Mouse (Mus musculus) heart, embryonic 16.5 days (tissue): ENCODE measurements around the gene Pdlim3. TPM values are rescaled to one million over a fixed set of nuclear protein-coding genes. Genes with fewer than 3 reads are reported as not detected.

ENCODE experiments used
- ATAC-seq: fragments of 200-750 bp; cut with Nextera tagmentation; replicated peaks from 2 replicates; pipeline ENCODE4 v1.8.0; 2017; ENCODE audit warnings: moderate number of reproducible peaks; ENCODE audit not compliant: insufficient read depth, low FRiP score; ENCODE audit errors: extremely low read depth
- H3K27ac ChIP-seq: fragments of 300-500 bp; sonication (generic); 2 replicates; pipeline ENCODE4 v1.5.1; 2014; ENCODE audit warnings: mild to moderate bottlenecking, low read length, control low read depth, moderate library complexity
- H3K27me3 ChIP-seq: fragments of 300-500 bp; sonication (generic); 2 replicates; pipeline ENCODE4 v1.6.1; 2014; ENCODE audit warnings: low read length, mixed read lengths; ENCODE audit not compliant: control insufficient read depth, insufficient read depth
- H3K36me3 ChIP-seq: fragments of 300-500 bp; sonication (generic); 2 replicates; pipeline ENCODE4 v1.6.1; 2014; ENCODE audit not compliant: control insufficient read depth, insufficient read depth
- H3K4me1 ChIP-seq: fragments of 300-500 bp; sonication (generic); 2 replicates; pipeline ENCODE4 v1.6.1; 2014; ENCODE audit warnings: low read length, mixed read lengths; ENCODE audit not compliant: control insufficient read depth, insufficient read depth
- H3K4me2 ChIP-seq: fragments of 300-500 bp; sonication (generic); 2 replicates; pipeline ENCODE4 v1.6.1; 2014; ENCODE audit warnings: low read depth, mild to moderate bottlenecking, control low read depth, low read length
- H3K4me3 ChIP-seq: fragments of 300-500 bp; sonication (generic); 2 replicates; pipeline ENCODE4 v1.5.1; 2014; ENCODE audit warnings: mild to moderate bottlenecking, control low read depth, low read length
- H3K9ac ChIP-seq: fragments of 300-500 bp; sonication (generic); 2 replicates; pipeline ENCODE4 v1.6.1; 2014; ENCODE audit warnings: low read length, control low read depth
- H3K9me3 ChIP-seq: fragments of 300-500 bp; sonication (generic); replicated peaks from 2 replicates; pipeline ENCODE4 v1.6.1; 2016; ENCODE audit warnings: low read length; ENCODE audit not compliant: control insufficient read depth
- WGBS: fragments of 180-500 bp; shearing (Covaris S2); extraction: QIAGEN DNeasy Blood & Tissue Kit; methylation state at CpG from one replicate; pipeline ENCODE4 v1.1.7; 2014; 5-methylcytosine and 5-hydroxymethylcytosine counted together
- polyA plus RNA-seq: library from polyadenylated mRNA; unstranded; fragments of >200 nt; fragmentation: Nextera tagmentation; extraction: Ambion mirVana; gene quantifications from 2 replicates; pipeline ENCODE4 v1.2.1, GENCODE M21; 2015

Pdlim3 gene
- polyA plus RNA-seq, 1 experiment from 2014 or later = 148 TPM

DNA sequence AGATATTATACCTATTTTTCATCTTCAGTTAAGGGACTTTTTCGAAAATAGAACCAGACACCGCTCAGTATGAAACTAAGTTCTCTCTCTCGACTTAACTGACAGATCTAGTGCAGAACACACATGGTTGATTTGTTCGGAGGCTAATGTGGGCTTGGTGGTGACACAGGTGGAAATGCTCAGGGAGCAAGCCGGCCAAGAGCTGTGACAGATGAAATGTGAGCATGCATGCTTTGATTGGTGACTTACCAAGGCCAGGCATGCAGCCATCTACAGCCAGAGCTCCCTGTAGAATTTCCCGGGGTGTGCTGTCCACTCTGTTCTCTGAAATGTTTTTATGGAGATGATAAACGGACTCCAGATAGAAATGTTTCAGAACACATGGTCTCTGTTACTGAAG, 13.2 kb upstream of the Pdlim3 start:
- Histone ChIP-seq H3K4me3 (no peak overlapping the region), H3K27me3 (no peaks in the 10 kb centered on the region), H3K9me3 (no peaks in the 10 kb centered on the region), H3K27ac (peak overlapping the region; percentile 66), H3K9ac (no peak overlapping the region), H3K4me2 (peak overlapping the region; percentile 23; the same call in 1 of the 2 replicates), H3K4me1 (peaks cover 15% of the 10 kb centered on the region), H3K36me3 (no peaks in the 10 kb centered on the region)
- ATAC-seq = peak; percentile 56; the same call in 1 of the 2 replicates
- WGBS = 40% methylated on average over 7 of the region's 7 CpGs

DNA sequence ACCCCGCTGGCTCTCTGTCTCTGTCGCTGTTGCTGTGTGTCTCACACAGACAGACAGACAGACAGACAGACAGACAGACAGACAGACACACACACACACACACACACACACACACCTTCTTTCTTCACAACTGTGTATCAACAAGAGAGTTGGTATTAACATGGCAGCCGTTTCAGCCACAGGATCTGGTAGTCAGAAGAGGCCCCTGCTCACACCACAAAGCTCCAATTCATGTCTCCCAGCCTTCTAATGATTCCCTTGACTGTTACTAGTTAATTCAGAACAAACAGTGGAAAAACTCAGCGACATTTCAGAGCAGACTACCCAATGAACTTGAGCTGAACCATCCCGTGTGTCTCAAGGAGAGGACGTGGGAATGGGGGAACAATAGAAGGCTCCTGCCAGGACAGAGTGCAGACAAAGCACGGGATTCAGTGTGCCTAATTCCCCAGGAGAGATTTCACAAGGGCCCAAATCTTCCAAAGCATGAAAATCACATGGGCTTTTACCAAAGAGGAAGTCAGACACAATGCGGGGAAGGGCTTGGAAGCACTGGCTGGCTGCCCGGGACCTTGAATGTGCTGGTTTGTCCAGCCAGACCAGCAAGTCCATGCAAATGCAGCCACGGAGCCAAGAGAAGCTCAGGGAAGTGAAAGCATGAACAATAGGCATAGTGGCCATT, 10.2 kb upstream of the Pdlim3 start:
- H3K36me3 ChIP-seq = no peaks in the 10 kb centered on the region
- WGBS = 34% methylated on average over 10 of the region's 10 CpGs
- 0 out of 2 replicates have a peak, but pooled peaks cover 1% of the 10 kb centered on the region for H3K9me3 ChIP-seq
- peak overlapping the region; percentile 90 for H3K27ac ChIP-seq
- peak overlapping the region; percentile 11 for H3K4me2 ChIP-seq
- ATAC-seq = peak; percentile 86
- peaks cover 15% of the 10 kb centered on the region for H3K4me1 ChIP-seq
- H3K9ac ChIP-seq = peak overlapping the region; percentile 7; the same call in 1 of the 2 replicates
- no peaks in the 10 kb centered on the region for H3K27me3 ChIP-seq
- H3K4me3 ChIP-seq = no peak overlapping the region

DNA sequence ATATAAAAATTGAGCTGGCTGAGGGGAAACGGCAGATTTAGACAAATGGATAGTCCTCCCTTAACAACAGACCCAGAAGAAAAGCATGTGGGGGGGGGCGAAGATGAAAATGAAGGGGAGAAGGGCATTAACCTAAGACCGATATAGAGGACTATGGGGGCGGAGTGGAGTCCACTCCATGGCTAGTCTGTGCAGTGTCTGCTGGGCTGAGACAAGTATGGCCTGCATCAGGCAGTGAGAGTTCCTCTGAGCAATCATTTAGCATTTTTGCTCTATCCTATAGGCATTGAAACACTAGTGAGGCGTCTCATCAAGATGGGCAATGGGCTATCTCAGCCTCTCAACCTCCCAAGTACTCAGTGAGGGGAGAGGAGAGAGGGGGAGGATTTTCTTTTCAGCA, 8.9 kb upstream of the Pdlim3 start:
- Histone ChIP-seq H3K36me3 (no peaks in the 10 kb centered on the region), H3K9ac (no peak overlapping the region), H3K4me3 (no peak overlapping the region), H3K9me3 (0 out of 2 replicates have a peak, but pooled peaks cover 2% of the 10 kb centered on the region), H3K4me2 (no peak overlapping the region), H3K4me1 (peaks cover 15% of the 10 kb centered on the region), H3K27me3 (no peaks in the 10 kb centered on the region), H3K27ac (no peak overlapping the region)
- no peak for ATAC-seq
- WGBS = 90% methylated on average over 5 of the region's 5 CpGs

DNA sequence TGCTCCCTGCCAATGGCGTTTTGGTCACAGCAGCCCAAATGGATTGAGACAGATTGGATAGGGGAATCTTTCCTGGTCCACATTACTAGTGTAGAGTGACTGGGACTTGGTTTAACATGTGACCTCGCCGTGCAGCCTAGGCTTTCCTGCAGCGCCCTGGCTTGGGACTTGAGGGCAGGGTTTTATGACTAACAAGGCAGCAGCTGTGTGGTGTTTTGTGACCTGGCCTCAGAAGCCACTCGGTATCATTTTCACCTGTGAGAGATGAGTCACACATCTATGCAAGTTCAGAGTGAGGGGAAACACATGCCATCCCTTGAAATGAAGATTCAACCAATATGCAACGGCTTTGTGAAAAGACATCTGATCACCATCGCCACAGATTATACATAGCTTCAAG, 7.6 kb upstream of the Pdlim3 start:
- Histone ChIP-seq H3K4me3 (no peak overlapping the region), H3K27me3 (no peaks in the 10 kb centered on the region), H3K4me2 (no peak overlapping the region), H3K36me3 (no peaks in the 10 kb centered on the region), H3K4me1 (peaks cover 8% of the 10 kb centered on the region), H3K27ac (no peak overlapping the region), H3K9ac (no peak overlapping the region), H3K9me3 (0 out of 2 replicates have a peak, but pooled peaks cover 2% of the 10 kb centered on the region)
- no peak for ATAC-seq
- 89% methylated on average over 7 of the region's 7 CpGs for WGBS

DNA sequence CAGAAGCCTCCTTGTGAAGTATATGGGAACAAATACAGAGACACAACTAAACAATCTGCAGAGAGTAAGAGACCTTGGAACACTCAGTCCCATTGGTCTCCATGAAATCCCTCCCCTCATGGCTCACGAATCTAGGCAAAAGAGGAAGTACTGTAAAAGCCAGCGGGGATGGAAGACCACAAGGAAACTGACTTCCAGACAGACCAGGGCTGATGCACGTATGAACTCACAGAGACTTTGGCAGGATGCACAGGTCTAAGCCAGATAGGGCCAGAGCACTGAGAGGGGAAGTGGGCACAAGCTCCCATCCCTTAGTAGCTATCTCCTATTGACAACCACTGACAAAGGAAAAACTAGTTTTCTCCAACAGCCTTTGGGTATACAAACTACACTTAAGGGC, 4.8 kb upstream of the Pdlim3 start:
- H3K27ac ChIP-seq = no peak overlapping the region
- 75% methylated on average over 3 of the region's 3 CpGs for WGBS

DNA sequence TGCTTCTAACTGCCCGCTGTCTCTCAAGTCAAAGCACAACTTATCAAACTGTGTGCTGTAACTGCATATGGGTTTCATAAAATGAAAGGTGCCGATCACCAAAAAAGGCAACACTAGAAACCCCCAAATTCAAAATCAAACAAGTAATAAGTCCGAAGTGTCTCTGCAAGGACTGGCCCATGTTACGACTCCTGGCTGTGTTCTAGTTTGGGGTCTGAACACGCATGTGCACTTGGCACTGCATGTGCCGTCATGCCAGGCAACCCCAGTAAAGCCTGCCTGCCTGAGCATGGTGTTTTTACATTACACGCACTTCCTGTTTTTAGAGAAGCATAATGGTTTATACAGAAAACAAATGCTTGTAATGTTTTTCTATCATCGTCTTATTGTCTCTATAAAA, 3.5 kb upstream of the Pdlim3 start:
- peaks cover 8% of the 10 kb centered on the region for H3K4me1 ChIP-seq
- H3K9me3 ChIP-seq = 0 out of 2 replicates have a peak, but pooled peaks cover 2% of the 10 kb centered on the region
- H3K27me3 ChIP-seq = no peaks in the 10 kb centered on the region; the same call in 1 of the 2 replicates
- H3K9ac ChIP-seq = no peak overlapping the region
- no peak overlapping the region for H3K4me3 ChIP-seq
- WGBS = 88% methylated on average over 8 of the region's 8 CpGs
- ATAC-seq = no peak
- H3K4me2 ChIP-seq = no peak overlapping the region
- H3K27ac ChIP-seq = no peak overlapping the region
- no peaks in the 10 kb centered on the region for H3K36me3 ChIP-seq

More for the DNA sequence above, 4.8 kb upstream of the Pdlim3 start:
- no peak for ATAC-seq
- no peaks in the 10 kb centered on the region for H3K36me3 ChIP-seq
- H3K4me1 ChIP-seq = peaks cover 12% of the 10 kb centered on the region
- no peaks in the 10 kb centered on the region; the same call in 1 of the 2 replicates for H3K27me3 ChIP-seq
- H3K9me3 ChIP-seq = 0 out of 2 replicates have a peak, but pooled peaks cover 2% of the 10 kb centered on the region
- H3K4me2 ChIP-seq = no peak overlapping the region
- H3K9ac ChIP-seq = no peak overlapping the region
- H3K4me3 ChIP-seq = no peak overlapping the region

DNA sequence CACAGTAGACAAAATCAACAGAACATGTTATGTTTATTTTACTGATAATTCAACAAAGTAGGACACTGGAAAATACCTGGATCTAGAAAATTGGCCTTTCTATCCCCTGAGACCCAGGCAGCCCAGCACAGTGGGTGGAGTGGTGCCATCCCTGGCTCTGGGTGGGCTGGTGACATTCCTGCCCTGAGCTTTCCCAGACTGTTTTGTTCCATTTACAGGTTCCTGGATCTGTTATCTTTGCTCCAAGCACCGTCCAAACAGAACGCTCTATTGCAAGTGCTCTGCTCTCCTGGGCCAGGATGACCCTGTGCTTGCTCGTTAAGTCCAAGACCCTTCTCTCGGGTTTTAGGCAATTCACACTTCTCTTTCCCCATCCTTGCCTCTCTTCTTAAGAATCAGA, 1.5 kb upstream of the Pdlim3 start:
- no peak for ATAC-seq
- H3K4me3 ChIP-seq = no peak overlapping the region
- H3K4me2 ChIP-seq = no peak overlapping the region
- H3K9ac ChIP-seq = no peak overlapping the region
- 26% methylated on average over 4 of the region's 4 CpGs for WGBS
- no peaks in the 10 kb centered on the region; the same call in 1 of the 2 replicates for H3K27me3 ChIP-seq
- H3K4me1 ChIP-seq = peaks cover 13% of the 10 kb centered on the region
- H3K9me3 ChIP-seq = 0 out of 2 replicates have a peak, but pooled peaks cover 2% of the 10 kb centered on the region
- H3K36me3 ChIP-seq = no peaks in the 10 kb centered on the region
- H3K27ac ChIP-seq = no peak overlapping the region

DNA sequence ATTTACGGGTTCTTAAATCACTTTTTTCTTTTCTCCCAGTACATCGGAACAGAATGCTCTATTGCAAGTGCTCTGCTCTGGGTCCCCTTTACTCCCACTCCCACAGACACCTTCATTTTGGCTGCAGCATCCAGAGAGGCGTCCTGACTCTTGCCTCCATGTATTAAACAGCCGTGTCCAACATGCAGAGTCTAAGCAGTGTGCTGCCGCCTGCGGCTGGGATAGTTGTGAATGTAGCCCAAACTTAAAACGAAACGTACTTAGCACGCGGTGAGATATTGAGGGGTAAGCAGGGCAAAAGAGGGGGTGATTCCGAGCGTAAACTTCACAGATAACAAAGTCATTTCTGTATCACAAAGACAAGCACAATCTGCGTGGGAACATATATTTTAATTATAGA, 709 bp upstream of the Pdlim3 start:
- ATAC-seq = peak; percentile 77

DNA sequence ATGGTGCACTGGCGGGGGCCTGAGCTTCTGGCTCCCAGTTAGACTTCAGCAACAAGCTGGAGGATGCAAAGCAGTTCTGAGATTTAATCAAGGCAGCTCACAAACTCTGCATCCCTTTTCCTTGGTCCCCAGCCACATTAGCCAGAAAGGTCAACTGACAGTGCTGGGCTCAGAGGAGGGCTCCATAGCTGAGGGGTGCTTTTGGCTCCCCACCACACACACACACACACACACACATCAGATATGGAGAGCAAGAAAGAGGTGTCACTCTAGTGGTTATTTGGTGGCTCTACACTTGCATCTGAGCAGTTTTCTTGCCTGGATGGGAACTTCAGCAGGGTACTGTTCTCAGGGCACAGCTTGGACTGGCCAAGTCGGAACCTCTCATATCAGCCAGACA, 514 bp downstream of the Pdlim3 start:
- 28% methylated on average over 2 of the region's 2 CpGs for WGBS
- H3K9me3 ChIP-seq = no peaks in the 10 kb centered on the region
- peak; percentile 68 for ATAC-seq
- no peaks in the 10 kb centered on the region for H3K36me3 ChIP-seq
- peak overlapping the region; percentile 64 for H3K4me3 ChIP-seq
- peaks cover 16% of the 10 kb centered on the region for H3K4me1 ChIP-seq
- peak overlapping the region; percentile 81 for H3K9ac ChIP-seq
- H3K27me3 ChIP-seq = no peaks in the 10 kb centered on the region; the same call in 1 of the 2 replicates
- peak overlapping the region; percentile 83 for H3K4me2 ChIP-seq
- peak overlapping the region; percentile 91 for H3K27ac ChIP-seq

More for the DNA sequence above, 709 bp upstream of the Pdlim3 start:
- Histone ChIP-seq H3K9me3 (0 out of 2 replicates have a peak, but pooled peaks cover 2% of the 10 kb centered on the region), H3K9ac (peak overlapping the region; percentile 81), H3K4me2 (peak overlapping the region; percentile 83), H3K27ac (peak overlapping the region; percentile 91), H3K27me3 (no peaks in the 10 kb centered on the region; the same call in 1 of the 2 replicates), H3K36me3 (no peaks in the 10 kb centered on the region), H3K4me1 (peaks cover 16% of the 10 kb centered on the region), H3K4me3 (peak overlapping the region; percentile 64)
- 6% methylated on average over 13 of the region's 13 CpGs for WGBS
